Comparison of ENCODE assay signal across 10 mouse cellular contexts in genomic region chr7:35650716-35651410, GRCm38 (mm10). TPM values are rescaled to one million over a fixed set of nuclear protein-coding genes. Genes with fewer than 3 reads are reported as not detected.
A peak's percentile ranks its signal among the peaks of the same experiment; 100 is the strongest.
DNase-seq lines count a peak whose midpoint lies in the region; ATAC-seq and TF ChIP-seq lines count a peak whose summit lies in the region.
"Had no signal": no experiment of that assay in that cellular context is flagged by ENCODE, and none has a peak within 500 bp of the region (broad histone marks: within the 10 kb centered on the region; RNA-seq: fewer than 3 reads in every experiment).

No protein-coding gene starts in this region.

- no peak overlapping the region for H3K27ac ChIP-seq in midbrain, embryonic 14.5 days (replicated peaks; ENCODE audit: low read depth, low read length)
- H3K27ac ChIP-seq in midbrain, embryonic 15.5 days: no peak overlapping the region
- H3K27ac ChIP-seq in stomach, postnatal 0 days (replicated peaks): no peak overlapping the region

- ATAC-seq in midbrain, embryonic 14.5 days (ENCODE audit: low FRiP score, low TSS enrichment): no peak
- no peak for ATAC-seq in midbrain, embryonic 15.5 days (replicated peaks)
- ATAC-seq in stomach, postnatal 0 days (ENCODE audit: low FRiP score, low TSS enrichment): no peak
- ATAC-seq: CD4-positive, CD25-positive, alpha-beta regulatory T cell, adult 4 months had no signal

- no peak overlapping the region for H3K4me2 ChIP-seq in midbrain, embryonic 14.5 days (ENCODE audit: low read length)
- no peak overlapping the region for H3K4me2 ChIP-seq in midbrain, embryonic 15.5 days
- no peak overlapping the region for H3K4me2 ChIP-seq in stomach, postnatal 0 days (replicated peaks; ENCODE audit: low read depth)

- peak; percentile 5 for DNase-seq in gastrocnemius, adult 18-20 months (ENCODE audit: low spot score)
- no peak for DNase-seq in gastrocnemius, postnatal 36 days
- peak; percentile 58 for DNase-seq in midbrain, embryonic 14.5 days
- DNase-seq in layer of hippocampus, postnatal 14 days (ENCODE audit: low spot score in 2 of 2): peak; percentile 56 to 71
- no peak for DNase-seq in stomach, postnatal 0 days (ENCODE audit: low spot score)
- no peak for DNase-seq in spleen, postnatal 4 days (ENCODE audit: low spot score in 2 of 2)
- DNase-seq in spleen, postnatal 36 days (ENCODE audit: low spot score in 2 of 2): no peak
- DNase-seq: heart, adult 11 months had no signal

- no peak overlapping the region for H3K9ac ChIP-seq in midbrain, embryonic 14.5 days (replicated peaks; ENCODE audit: low read length)
- H3K9ac ChIP-seq in midbrain, embryonic 15.5 days: no peak overlapping the region
- no peak overlapping the region for H3K9ac ChIP-seq in stomach, postnatal 0 days (ENCODE audit: low read length)

- H3K4me1 ChIP-seq in midbrain, embryonic 14.5 days (ENCODE audit: control insufficient read depth, insufficient read depth, low read length): no peaks in the 10 kb centered on the region
- peaks cover 11% of the 10 kb centered on the region for H3K4me1 ChIP-seq in midbrain, embryonic 15.5 days
- no peaks in the 10 kb centered on the region for H3K4me1 ChIP-seq in stomach, postnatal 0 days (replicated peaks; ENCODE audit: control insufficient read depth, insufficient read depth)

- WGBS in midbrain, embryonic 14.5 days: 67% methylated on average over 11 of the region's 11 CpGs
- 70% methylated on average over 11 of the region's 11 CpGs for WGBS in midbrain, embryonic 15.5 days
- 60% methylated on average over 11 of the region's 11 CpGs for WGBS in stomach, postnatal 0 days

- no peaks in the 10 kb centered on the region for H3K36me3 ChIP-seq in midbrain, embryonic 14.5 days (ENCODE audit: control insufficient read depth, insufficient read depth, low read length)
- no peaks in the 10 kb centered on the region for H3K36me3 ChIP-seq in midbrain, embryonic 15.5 days (replicated peaks)
- no peaks in the 10 kb centered on the region for H3K36me3 ChIP-seq in stomach, postnatal 0 days (ENCODE audit: control insufficient read depth, insufficient read depth, low read length)

- H3K9me3 ChIP-seq in midbrain, embryonic 14.5 days (ENCODE audit: control insufficient read depth, low read length): no peaks in the 10 kb centered on the region
- no peaks in the 10 kb centered on the region for H3K9me3 ChIP-seq in midbrain, embryonic 15.5 days
- no peaks in the 10 kb centered on the region for H3K9me3 ChIP-seq in stomach, postnatal 0 days (ENCODE audit: control insufficient read depth, low read length)

- TF ChIP-seq CTCF in stomach, postnatal 0 days (IDR thresholded peaks at IDR 0.05; ENCODE audit: low read depth): peak; percentile 57

- intact Hi-C loops in gastrocnemius, postnatal 36 days (cut with DNase I): no loop called here

- H3K27me3 ChIP-seq in midbrain, embryonic 14.5 days (ENCODE audit: control insufficient read depth, insufficient read depth, low read length): no peaks in the 10 kb centered on the region
- no peaks in the 10 kb centered on the region; the same call in 1 of the 2 replicates for H3K27me3 ChIP-seq in midbrain, embryonic 15.5 days (replicated peaks)
- H3K27me3 ChIP-seq in stomach, postnatal 0 days (ENCODE audit: control insufficient read depth, insufficient read depth, low read length): no peaks in the 10 kb centered on the region

- TF ChIP-seq EP300 in stomach, postnatal 0 days (optimal IDR thresholded peaks at IDR 0.05): no peak

- H3K4me3 ChIP-seq in midbrain, embryonic 14.5 days (replicated peaks; ENCODE audit: low read depth, low read length): no peak overlapping the region
- H3K4me3 ChIP-seq in midbrain, embryonic 15.5 days: no peak overlapping the region
- no peak overlapping the region for H3K4me3 ChIP-seq in stomach, postnatal 0 days (ENCODE audit: low read depth, low read length)

RNA-seq across cellular contexts. Expression of gene Pdcd5, which starts 3.5 kb away (rescaled TPM):
- total RNA-seq in gastrocnemius, adult 18-20 months (2021): 100 to 1,000 TPM; 148 to 149 TPM
- total RNA-seq in gastrocnemius, postnatal 36 days (2021): 100 to 1,000 TPM; 102 to 126 TPM
- polyA plus RNA-seq in midbrain, embryonic 14.5 days (2014; fragmentation: Nextera tagmentation; extraction: Ambion mirVana): 238 and 295 TPM in 2 replicates
- polyA plus RNA-seq in midbrain, embryonic 15.5 days (2015; fragmentation: Nextera tagmentation; extraction: Ambion mirVana): 235 and 241 TPM in 2 replicates
- 10 to 100 TPM; 83.5 to 87.2 TPM for total RNA-seq in layer of hippocampus, postnatal 14 days (2021)
- polyA plus RNA-seq in stomach, postnatal 0 days (2015; fragmentation: Nextera tagmentation; extraction: Ambion mirVana): 190 and 196 TPM in 2 replicates

Comparison
In these comparisons a context has a peak if more than half of its experiments do, and no peak if none do; other contexts are left out.
1. DNase-seq: peak in gastrocnemius, adult 18-20 months (single experiment), midbrain, embryonic 14.5 days (single experiment) and layer of hippocampus, postnatal 14 days (2 of 2); none in gastrocnemius, postnatal 36 days (0 of 2), stomach, postnatal 0 days (single experiment), spleen, postnatal 4 days (0 of 2) and spleen, postnatal 36 days (0 of 2).